Mouse (Mus musculus): Measurements from ENCODE around the gene Man1a.

DNA sequence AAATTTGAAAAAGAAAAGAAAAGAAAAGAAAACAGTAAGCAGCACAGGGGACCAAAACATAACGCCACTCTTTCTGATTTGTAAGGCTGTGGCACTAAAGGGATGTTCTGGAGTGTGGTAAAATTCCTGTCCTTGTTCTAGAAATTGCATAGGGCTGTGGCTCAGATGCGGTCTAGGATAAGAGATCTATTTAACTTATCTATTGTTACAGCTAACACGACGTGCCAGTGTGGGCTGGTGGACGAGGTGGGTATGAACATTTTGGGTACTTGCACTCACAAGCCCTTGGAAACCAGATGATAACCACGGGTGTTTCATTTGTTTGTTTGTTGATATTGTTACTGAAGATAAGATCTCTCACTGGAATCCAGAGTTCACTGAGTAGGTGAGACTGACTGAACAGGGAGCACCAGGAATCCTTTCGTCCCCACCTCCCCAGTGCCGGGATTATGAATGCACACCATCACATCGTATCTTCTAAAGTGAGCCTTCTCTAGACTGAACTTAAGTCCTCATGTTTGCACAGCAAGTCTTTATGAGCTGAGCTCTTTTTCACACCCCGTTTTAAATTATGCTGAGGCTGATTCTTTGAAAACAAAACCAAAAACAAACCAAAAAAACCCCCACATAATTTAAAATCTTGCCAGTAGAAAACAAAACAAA is 38.9 kb downstream of the Man1a start:
- TF ChIP-seq CTCF (conservative IDR thresholded peaks at IDR 0.05; ENCODE audit: low read length): no peak
- TF ChIP-seq NANOG (IDR thresholded peaks at IDR 0.05; ENCODE audit: borderline replicate concordance, low read length): no peak
- no peak for TF ChIP-seq POU5F1 (IDR thresholded peaks at IDR 0.05; ENCODE audit: borderline replicate concordance, low read length)
